Mouse (Mus musculus) monocyte, adult 2 months (primary cell): ENCODE measurements at regions not wholly inside any gene's neighbourhood (a gene's known extent, or its start where the extent isn't known, plus 50 kb on each side); places are given as distances from the start of the nearest gene placed in this dataset.

ENCODE experiments used
- DNase-seq, 2 experiments: peaks; one replicate each; pipeline ENCODE4 v3.0.0; 2022; ENCODE audit warnings: low spot score in 2 of 2, low read depth in 1 of 2

DNA sequence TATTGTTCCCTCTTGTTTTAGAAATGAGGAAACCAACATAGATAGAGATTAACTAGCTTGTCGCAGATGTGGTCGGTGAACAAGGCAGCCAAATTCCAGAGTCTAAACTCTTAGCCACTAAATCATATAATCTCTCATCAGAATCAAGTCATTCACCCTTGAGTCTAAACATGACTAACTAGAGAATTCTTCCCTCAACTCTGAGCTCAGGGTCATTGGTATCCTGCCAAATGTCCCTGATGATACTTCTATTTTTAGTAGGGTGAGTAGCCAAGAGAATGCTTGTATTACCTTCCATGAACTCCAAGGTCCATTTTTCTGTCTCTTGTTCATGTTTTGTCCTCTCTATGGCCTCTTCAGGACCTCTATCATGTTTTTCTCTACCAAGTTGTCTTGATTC lies 174.9 kb upstream of the Tars start:
- DNase-seq: no peak

- DNase-seq: no peak
Measured at GRCm38 (mm10) chr15:11573496-11573895, 174.0 kb upstream of the Tars start.

- no peak for DNase-seq
Measured at GRCm38 (mm10) chr15:11572063-11572462, 172.6 kb upstream of the Tars start.

GRCm38 (mm10) chr15:11565503-11566031 lies 166.1 kb upstream of the Tars start:
- no peak for DNase-seq

DNA sequence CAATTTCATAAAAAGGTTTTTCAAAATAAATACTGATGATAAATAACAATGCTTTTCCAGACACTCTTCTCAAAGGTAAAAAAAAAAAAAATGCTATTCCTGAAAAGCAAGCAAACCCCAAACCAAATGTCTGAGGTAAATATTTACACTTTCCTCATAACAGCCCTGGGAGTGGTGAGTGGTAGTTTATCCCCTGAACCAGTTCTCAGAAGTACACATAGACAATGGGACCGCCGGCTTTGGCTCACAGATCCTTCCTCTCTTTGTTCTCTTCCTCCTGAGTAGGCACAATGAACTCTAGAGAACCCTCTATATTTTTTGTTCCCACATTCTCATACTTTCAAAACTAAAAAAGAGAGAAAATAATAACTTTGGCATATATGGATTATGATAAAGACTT lies 153.1 kb upstream of the Tars start:
- no peak for DNase-seq

DNA sequence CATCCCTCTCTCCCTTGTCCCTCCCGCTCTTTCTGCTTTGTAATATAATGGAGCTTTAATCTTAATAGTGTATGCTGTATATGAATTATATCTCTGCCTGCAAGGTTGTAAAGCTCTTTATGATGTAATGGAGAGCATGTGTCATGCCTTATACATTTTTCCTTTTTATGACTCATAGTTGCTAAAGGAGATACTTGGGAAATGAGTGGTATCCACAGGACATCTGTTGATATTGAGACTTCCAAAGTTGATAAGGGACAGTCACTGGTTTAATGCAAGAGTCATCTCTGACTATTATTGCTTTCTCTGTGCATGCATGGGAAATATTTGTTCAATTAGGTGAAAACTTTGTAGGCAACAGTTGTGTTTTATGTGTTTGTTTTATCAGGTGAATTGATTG lies 152.6 kb upstream of the Tars start:
- no peak for DNase-seq

- no peak for DNase-seq
Measured at GRCm38 (mm10) chr15:11539485-11539884, 140.0 kb upstream of the Tars start.

GRCm38 (mm10) chr15:11536076-11536620 lies 136.7 kb upstream of the Tars start:
- DNase-seq: no peak

GRCm38 (mm10) chr15:11534404-11535251 lies 135.2 kb upstream of the Tars start:
- no peak for DNase-seq

GRCm38 (mm10) chr15:11533616-11534015 lies 134.2 kb upstream of the Tars start:
- no peak for DNase-seq

DNA sequence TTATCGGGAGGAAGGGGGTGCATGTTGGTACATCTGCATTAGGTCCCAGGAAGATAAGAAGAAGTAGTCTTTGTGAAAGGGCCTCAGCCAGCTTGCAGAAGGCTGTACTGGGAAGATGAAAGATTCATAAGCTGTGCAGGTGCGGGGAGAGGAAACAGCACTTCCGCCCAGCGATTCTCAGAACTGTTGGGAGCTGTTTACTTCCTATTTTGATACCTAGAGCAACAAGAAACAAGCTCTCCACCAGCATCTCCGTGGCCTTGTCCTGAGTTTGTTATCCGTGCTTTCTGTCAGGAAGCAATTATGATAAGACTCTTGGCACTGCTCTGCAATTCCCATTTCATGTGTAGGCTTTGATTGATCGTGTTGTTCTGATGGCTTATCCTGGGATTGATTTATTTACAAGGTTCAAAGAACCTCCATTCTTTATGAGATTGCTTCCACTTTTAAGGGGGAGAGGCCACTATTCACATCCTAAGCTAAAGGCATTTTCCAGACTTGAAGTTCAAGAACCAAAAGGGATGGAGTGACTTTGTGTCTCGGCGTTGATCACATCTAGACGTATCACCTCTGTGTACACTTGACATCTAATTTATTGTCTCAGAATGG lies 133.6 kb upstream of the Tars start:
- no peak for DNase-seq

- DNase-seq: no peak
Measured at GRCm38 (mm10) chr15:11532536-11532935, 133.1 kb upstream of the Tars start.

GRCm38 (mm10) chr15:11529819-11530810 lies 130.7 kb upstream of the Tars start:
- no peak for DNase-seq

GRCm38 (mm10) chr15:11524337-11525106 lies 125.1 kb upstream of the Tars start:
- no peak for DNase-seq

GRCm38 (mm10) chr15:11518565-11518964 lies 119.1 kb upstream of the Tars start:
- DNase-seq: no peak

DNA sequence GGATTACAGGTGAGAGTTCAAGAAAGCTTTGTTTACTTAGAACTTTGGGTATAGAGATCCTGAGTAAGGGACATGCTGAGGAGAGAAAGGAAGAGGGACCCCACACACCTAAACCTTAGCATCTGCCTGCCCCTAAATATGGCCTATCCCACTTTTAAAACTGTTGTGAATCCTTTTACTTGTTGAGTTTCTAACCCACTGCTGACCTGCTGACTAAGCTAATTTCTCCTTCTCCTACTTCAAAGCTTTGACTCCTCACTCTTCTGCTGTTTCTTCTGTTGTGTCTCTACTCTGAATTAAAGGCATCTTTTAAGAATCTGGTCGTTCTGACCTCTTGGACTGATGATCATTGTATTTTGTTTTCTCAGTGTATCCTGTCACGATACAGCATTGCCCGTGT lies 118.4 kb upstream of the Tars start:
- no peak for DNase-seq

GRCm38 (mm10) chr15:11505076-11505639 lies 105.7 kb upstream of the Tars start:
- DNase-seq: no peak

- DNase-seq: no peak
Measured at GRCm38 (mm10) chr15:11496436-11496835, 97.0 kb upstream of the Tars start.

- DNase-seq: no peak
Measured at GRCm38 (mm10) chr15:11489116-11489515, 89.7 kb upstream of the Tars start.

- no peak for DNase-seq
Measured at GRCm38 (mm10) chr15:11487268-11487783, 87.9 kb upstream of the Tars start.
